Mouse (Mus musculus): Measurements from ENCODE around the gene Myadm.

- TF ChIP-seq CTCF (IDR thresholded peaks at IDR 0.05; ENCODE audit: low read depth): no peak
- TF ChIP-seq EP300 (IDR thresholded peaks at IDR 0.05; ENCODE audit: low read depth): no peak
Observed at GRCm38 (mm10) chr7:3291764-3292163, 2.9 kb downstream of the Myadm start.

Data from liver, embryonic 14.5 days (tissue).